Mouse (Mus musculus) retina, postnatal 7 days (tissue): ENCODE data around the gene H2afb1.
"Not testable (repeated sequence)": the region's sequence is repeated elsewhere in the genome, so short reads cannot be mapped to it uniquely, and the experiment has no call there.

Experiments
- DNase-seq: peaks from one replicate; pipeline ENCODE4 v3.0.0-alpha.2; 2012; ENCODE audit warnings: low read depth, low spot score

H2afb1 gene

GRCm38 (mm10) chrX:117014457-117014856, at the start of gene H2afb1:
Gene H2afb1, plus strand, starts transcription at chrX:117014757.
- DNase-seq, result not testable (repeated sequence)

DNA sequence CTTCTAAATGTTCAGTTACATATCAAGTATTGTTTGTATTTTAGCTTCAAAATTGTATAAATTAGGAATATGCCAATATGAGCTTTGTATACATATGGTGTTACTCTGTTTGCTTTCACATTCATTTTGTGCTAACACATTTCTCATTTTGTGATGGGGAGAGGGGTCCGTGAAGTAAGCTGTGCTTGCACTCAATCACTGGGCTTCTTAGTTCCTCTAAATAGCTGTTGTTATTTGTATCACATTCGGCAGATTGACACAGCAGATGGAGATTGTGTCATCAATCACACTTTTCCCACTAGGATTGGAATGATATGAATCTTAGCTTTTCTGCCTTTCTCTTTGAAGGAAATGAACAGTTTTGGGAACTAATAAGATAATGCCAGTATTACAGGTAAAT, 21.5 kb downstream of the H2afb1 start:
- DNase-seq, result no peak
